23 mouse cellular contexts compared by ENCODE assay signal in genomic region chr1:190155021-190155420, GRCm38 (mm10). TPM values are rescaled to one million over a fixed set of nuclear protein-coding genes. Genes with fewer than 3 reads are reported as not detected.
"Had no signal": no experiment of that assay in that cellular context is flagged by ENCODE, and none has a peak within 500 bp of the region (broad histone marks: within the 10 kb centered on the region; RNA-seq: fewer than 3 reads in every experiment).

No protein-coding gene starts in this region.

- H3K4me3 ChIP-seq: limb, embryonic 12.5 days; limb, embryonic 15.5 days; lung, embryonic 15.5 days; midbrain, embryonic 12.5 days; myocyte; neural tube, embryonic 15.5 days; stomach, embryonic 15.5 days had no signal

- H3K9ac ChIP-seq: limb, embryonic 12.5 days; limb, embryonic 15.5 days; liver, embryonic 14.5 days; liver, postnatal 0 days; lung, embryonic 15.5 days; neural tube, embryonic 15.5 days; stomach, embryonic 15.5 days had no signal

- H3K27ac ChIP-seq: kidney, postnatal 0 days; limb, embryonic 12.5 days; limb, embryonic 15.5 days; liver, embryonic 14.5 days; lung, embryonic 15.5 days; midbrain, embryonic 12.5 days; neural tube, embryonic 15.5 days; stomach, embryonic 15.5 days had no signal

- ATAC-seq: intestine, postnatal 0 days; liver, postnatal 0 days; midbrain, embryonic 16.5 days had no signal

- H3K36me3 ChIP-seq: limb, embryonic 12.5 days; limb, embryonic 15.5 days; lung, embryonic 15.5 days; midbrain, embryonic 12.5 days; neural tube, embryonic 15.5 days; stomach, embryonic 15.5 days had no signal

- DNase-seq: kidney, adult 2 months; kidney, postnatal 25 days; liver, postnatal 0 days; lung, postnatal 14 days; lung, postnatal 4 days; right cerebral cortex, postnatal 25 days; spleen, adult 18-20 months; thymus, postnatal 25 days had no signal

- H3K9me3 ChIP-seq: limb, embryonic 12.5 days; limb, embryonic 15.5 days; lung, embryonic 15.5 days; midbrain, embryonic 12.5 days; neural tube, embryonic 15.5 days; stomach, embryonic 15.5 days had no signal

- H3K27me3 ChIP-seq: neural tube, embryonic 15.5 days had no signal

- H3K4me2 ChIP-seq: limb, embryonic 12.5 days; limb, embryonic 15.5 days; liver, embryonic 11.5 days; lung, embryonic 15.5 days; neural tube, embryonic 15.5 days; stomach, embryonic 15.5 days had no signal

- H3K4me1 ChIP-seq: limb, embryonic 15.5 days had no signal

RNA-seq across cellular contexts. Expression of gene Prox1, which starts 15.5 kb away (rescaled TPM):
- total RNA-seq: megakaryocyte progenitor cell, adult 5-6 weeks; megakaryocyte-erythroid progenitor cell, adult 5-6 weeks; monocyte, adult 5-6 weeks had no signal
